Mouse (Mus musculus) liver, adult 2 months (tissue): ENCODE measurements at regions not wholly inside any gene's neighbourhood (a gene's known extent, or its start where the extent isn't known, plus 50 kb on each side); places are given as distances from the start of the nearest gene placed in this dataset.

Experiments used
- DNase-seq: peaks from one replicate; pipeline ENCODE4 v3.0.0-alpha.2; 2011; ENCODE audit warnings: low read depth, low spot score; ENCODE audit errors: extremely low read depth
- H3K27ac ChIP-seq: fragments of 200-500 bp; replicated peaks from 2 replicates; pipeline ENCODE4 v1.5.1; 2012; ENCODE audit warnings: low read depth, mild to moderate bottlenecking, control low read depth, inconsistent platforms, low read length; ENCODE audit not compliant: insufficient read depth
- H3K27me3 ChIP-seq: fragments of 200-500 bp; 2 replicates; pipeline ENCODE4 v1.6.1; 2012; ENCODE audit warnings: mild to moderate bottlenecking, moderate library complexity, low read length, inconsistent platforms; ENCODE audit not compliant: control insufficient read depth, insufficient read depth
- H3K36me3 ChIP-seq: fragments of 200-500 bp; 2 replicates; pipeline ENCODE4 v1.6.1; 2012; ENCODE audit warnings: low read length, inconsistent platforms; ENCODE audit not compliant: control insufficient read depth, insufficient read depth
- H3K4me1 ChIP-seq: fragments of 200-500 bp; 2 replicates; pipeline ENCODE4 v1.6.1; 2011; ENCODE audit warnings: low read length; ENCODE audit not compliant: control insufficient read depth, insufficient read depth
- H3K4me3 ChIP-seq: fragments of 200-500 bp; 2 replicates; pipeline ENCODE4 v1.5.1; 2011; ENCODE audit warnings: low read depth, mild to moderate bottlenecking, control low read depth, low read length, moderate library complexity; ENCODE audit not compliant: insufficient read depth
- H3K79me2 ChIP-seq: fragments of 200-500 bp; 2 replicates; pipeline ENCODE4 v1.6.1; 2012; ENCODE audit warnings: inconsistent platforms, mild to moderate bottlenecking, low read length, moderate library complexity; ENCODE audit not compliant: control insufficient read depth, insufficient read depth
- H3K9ac ChIP-seq: fragments of 200-500 bp; 2 replicates; pipeline ENCODE4 v1.6.1; 2012; ENCODE audit warnings: low read depth, mild to moderate bottlenecking, control low read depth, inconsistent platforms, low read length
- CTCF ChIP-seq: fragments of 200-500 bp; IDR thresholded peaks from 2 replicates; pipeline ENCODE4 v1.5.1; 2011; ENCODE audit warnings: low read depth, low read length, control low read depth
- POLR2A ChIP-seq: fragments of 200-500 bp; IDR thresholded peaks from 2 replicates; pipeline ENCODE4 v1.6.1; 2011; ENCODE audit warnings: low read length, control low read depth; ENCODE audit not compliant: insufficient read depth; ENCODE audit errors: extremely low read depth
- WGBS: fragments of 180-500 bp; shearing (Covaris S2); methylation state at CpG from one replicate; pipeline ENCODE4 v1.1.7; 2018; 5-methylcytosine and 5-hydroxymethylcytosine counted together

DNA sequence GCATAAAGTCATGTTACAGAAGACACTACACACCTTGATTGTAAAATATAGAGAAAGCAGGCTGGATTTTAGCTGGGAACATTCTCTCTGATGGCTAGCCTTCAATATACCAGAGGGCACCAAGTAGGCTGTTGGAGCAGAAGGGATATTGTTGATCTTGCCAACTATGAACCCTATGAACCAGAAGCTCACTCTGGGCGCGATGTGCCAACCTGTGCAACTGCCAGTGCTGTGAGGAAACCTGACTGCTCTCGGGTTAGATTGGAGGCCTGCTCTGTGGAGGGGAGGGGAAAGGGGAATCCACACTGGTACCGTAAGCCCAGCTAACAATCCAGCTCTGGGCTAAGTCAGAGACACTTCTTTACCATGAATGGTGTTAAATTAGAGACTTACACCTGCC lies 136.7 kb downstream of the Fam76b start:
- H3K27me3 ChIP-seq = no peaks in the 10 kb centered on the region
- TF ChIP-seq CTCF = no peak
- TF ChIP-seq POLR2A = no peak
- DNase-seq = no peak
- no peak overlapping the region for H3K9ac ChIP-seq
- H3K4me1 ChIP-seq = 0 out of 2 replicates have a peak, but pooled peaks cover 2% of the 10 kb centered on the region
- no peaks in the 10 kb centered on the region for H3K79me2 ChIP-seq
- H3K36me3 ChIP-seq = no peaks in the 10 kb centered on the region
- H3K4me3 ChIP-seq = no peak overlapping the region
- 80% methylated on average over 4 of the region's 4 CpGs for WGBS
- no peak overlapping the region for H3K27ac ChIP-seq

DNA sequence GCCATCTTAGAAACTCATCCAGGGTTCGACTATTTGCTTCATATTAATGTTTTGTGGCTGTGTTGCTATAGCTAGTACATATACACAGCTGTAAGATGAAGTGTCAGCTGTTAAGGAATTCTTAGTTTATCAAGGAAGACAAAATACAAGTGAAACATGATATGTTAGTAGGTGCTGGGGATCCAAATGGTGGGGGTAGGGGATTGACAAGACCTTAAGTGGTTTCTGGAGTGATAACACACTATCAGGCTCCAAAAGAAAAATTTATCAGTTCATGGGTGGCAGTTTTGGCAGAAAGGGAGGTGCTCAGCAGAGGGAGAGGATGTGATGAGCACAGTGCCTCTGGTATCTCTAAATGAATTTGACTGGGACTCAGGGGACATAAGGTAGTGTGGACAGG lies 138.7 kb downstream of the Fam76b start:
- H3K79me2 ChIP-seq = no peaks in the 10 kb centered on the region
- no peak overlapping the region for H3K4me3 ChIP-seq
- H3K27me3 ChIP-seq = no peaks in the 10 kb centered on the region
- TF ChIP-seq CTCF = no peak
- TF ChIP-seq POLR2A = no peak
- 0 out of 2 replicates have a peak, but pooled peaks cover 2% of the 10 kb centered on the region for H3K4me1 ChIP-seq
- DNase-seq = no peak
- no peaks in the 10 kb centered on the region for H3K36me3 ChIP-seq
- 83% methylated on average over 1 of the region's 1 CpGs for WGBS
- no peak overlapping the region for H3K27ac ChIP-seq
- no peak overlapping the region for H3K9ac ChIP-seq

DNA sequence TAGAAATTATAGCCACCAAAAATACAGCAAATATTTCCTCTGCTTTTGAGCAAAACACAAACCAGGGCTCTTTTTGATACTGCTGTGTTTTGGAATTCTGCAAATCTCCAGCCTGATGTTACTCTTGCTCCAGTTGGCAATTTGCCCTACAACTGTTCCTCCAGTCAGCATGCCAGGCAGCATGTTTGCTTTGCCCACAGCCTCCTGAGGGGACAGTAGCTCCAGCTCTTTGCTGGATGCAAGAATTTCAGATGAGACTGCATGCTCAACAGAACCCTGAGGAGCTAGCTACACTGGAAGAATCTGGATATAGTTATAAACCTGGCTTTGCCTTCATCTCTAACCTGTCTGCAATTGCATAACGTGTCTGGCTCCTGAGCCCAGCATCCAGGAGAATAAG lies 141.7 kb downstream of the Fam76b start:
- H3K27me3 ChIP-seq = no peaks in the 10 kb centered on the region
- H3K9ac ChIP-seq = no peak overlapping the region
- 0 out of 2 replicates have a peak, but pooled peaks cover 2% of the 10 kb centered on the region for H3K4me1 ChIP-seq
- H3K4me3 ChIP-seq = no peak overlapping the region
- DNase-seq = peak; percentile 42
- 39% methylated on average over 1 of the region's 1 CpGs for WGBS
- no peak for TF ChIP-seq CTCF
- TF ChIP-seq POLR2A = no peak
- no peaks in the 10 kb centered on the region for H3K79me2 ChIP-seq
- no peaks in the 10 kb centered on the region for H3K36me3 ChIP-seq
- no peak overlapping the region for H3K27ac ChIP-seq

DNA sequence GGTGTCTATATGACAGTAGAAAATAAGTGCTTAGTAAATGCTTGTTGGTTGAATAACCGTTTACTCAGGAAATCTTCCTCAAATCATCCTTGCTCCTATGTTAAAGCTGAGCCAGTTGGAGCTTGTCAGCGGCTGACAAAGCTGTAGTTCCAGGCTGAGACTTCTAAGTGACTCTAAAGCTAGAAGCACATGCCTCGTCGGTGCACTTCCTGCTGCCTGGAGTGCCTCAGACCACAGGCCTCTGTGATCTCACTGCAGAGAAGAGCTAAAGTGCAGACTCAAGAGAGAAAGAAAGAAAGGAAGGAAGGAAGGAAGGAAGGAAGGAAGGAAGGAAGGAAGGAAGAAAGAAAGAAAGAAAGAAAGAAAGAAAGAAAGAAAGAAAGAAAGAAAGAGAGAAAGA lies 146.1 kb downstream of the Fam76b start:
- 75% methylated on average over 4 of the region's 4 CpGs for WGBS
- DNase-seq = no peak
- no peaks in the 10 kb centered on the region for H3K79me2 ChIP-seq
- TF ChIP-seq CTCF (no peak), POLR2A (no peak)
- H3K27ac ChIP-seq = no peak overlapping the region
- H3K4me3 ChIP-seq = no peak overlapping the region
- 0 out of 2 replicates have a peak, but pooled peaks cover 2% of the 10 kb centered on the region for H3K4me1 ChIP-seq
- H3K27me3 ChIP-seq = no peaks in the 10 kb centered on the region
- H3K9ac ChIP-seq = no peak overlapping the region
- H3K36me3 ChIP-seq = no peaks in the 10 kb centered on the region

DNA sequence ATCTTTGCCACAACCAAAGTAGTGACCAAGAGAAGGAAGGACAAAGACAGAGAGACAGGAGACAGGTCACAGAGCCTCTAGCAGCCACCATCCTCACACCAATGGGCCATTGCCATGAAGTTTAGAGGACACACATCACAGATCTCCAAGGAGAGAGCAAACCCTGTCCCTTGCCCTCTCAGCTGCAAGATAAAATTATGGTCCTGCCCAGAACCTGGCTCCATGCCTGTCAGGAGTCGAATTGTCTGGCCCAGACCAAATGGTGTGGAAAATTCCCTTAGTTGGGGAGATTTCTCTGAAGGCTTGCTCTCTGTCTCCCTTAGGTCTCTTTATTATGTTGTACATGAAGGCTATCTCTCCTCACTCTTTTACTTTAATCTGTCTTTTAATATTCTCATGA lies 147.4 kb downstream of the Fam76b start:
- no peak overlapping the region for H3K9ac ChIP-seq
- 68% methylated on average over 1 of the region's 1 CpGs for WGBS

DNA sequence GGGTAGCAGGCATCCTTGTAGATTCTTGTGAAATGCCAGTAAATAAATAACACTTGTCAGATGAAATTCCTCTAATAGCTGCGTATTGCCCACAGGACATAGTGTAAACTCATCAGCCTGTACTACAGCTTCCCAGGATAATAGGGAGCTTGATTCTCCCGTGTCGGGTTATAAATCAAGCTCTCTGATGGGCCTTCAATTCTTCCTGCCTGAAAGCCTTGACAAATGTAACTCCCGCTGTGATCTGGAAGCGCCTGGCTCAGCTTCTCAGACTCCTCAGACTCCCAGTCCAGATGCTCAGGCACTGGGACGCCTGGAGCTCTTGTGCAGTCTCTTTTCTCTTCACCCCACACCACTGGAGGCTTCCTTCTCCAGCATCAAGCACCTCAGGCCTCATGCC lies 151.3 kb downstream of the Fam76b start:
- H3K4me1 ChIP-seq = no peaks in the 10 kb centered on the region
- no peak overlapping the region for H3K27ac ChIP-seq
- no peak for DNase-seq
- H3K36me3 ChIP-seq = no peaks in the 10 kb centered on the region
- no peaks in the 10 kb centered on the region for H3K79me2 ChIP-seq
- no peak overlapping the region for H3K9ac ChIP-seq
- H3K4me3 ChIP-seq = no peak overlapping the region
- 69% methylated on average over 6 of the region's 6 CpGs for WGBS
- no peaks in the 10 kb centered on the region for H3K27me3 ChIP-seq
- no peak for TF ChIP-seq POLR2A
- no peak for TF ChIP-seq CTCF

More for the DNA sequence above, 147.4 kb downstream of the Fam76b start:
- no peak overlapping the region for H3K27ac ChIP-seq
- no peaks in the 10 kb centered on the region for H3K36me3 ChIP-seq
- H3K79me2 ChIP-seq = no peaks in the 10 kb centered on the region
- DNase-seq = no peak
- TF ChIP-seq POLR2A (no peak), CTCF (no peak)
- H3K4me3 ChIP-seq = no peak overlapping the region
- no peaks in the 10 kb centered on the region for H3K27me3 ChIP-seq
- H3K4me1 ChIP-seq = no peaks in the 10 kb centered on the region
